Mouse (Mus musculus) mouse trophoblast stem cell (cell line): ENCODE data around the gene Gm13283.
"Not testable (repeated sequence)": the region's sequence is repeated elsewhere in the genome, so short reads cannot be mapped to it uniquely, and the experiment has no call there.

Source experiments
- in situ Hi-C, 2 experiments: fragments of 300-500 bp; cut with MseI, MboI; formaldehyde crosslinking; loops; 2 replicates in 1 of 2; 3 replicates in 1 of 2; pipeline ENCODE4 v1.15.1; 2025

Gene Gm13283

DNA sequence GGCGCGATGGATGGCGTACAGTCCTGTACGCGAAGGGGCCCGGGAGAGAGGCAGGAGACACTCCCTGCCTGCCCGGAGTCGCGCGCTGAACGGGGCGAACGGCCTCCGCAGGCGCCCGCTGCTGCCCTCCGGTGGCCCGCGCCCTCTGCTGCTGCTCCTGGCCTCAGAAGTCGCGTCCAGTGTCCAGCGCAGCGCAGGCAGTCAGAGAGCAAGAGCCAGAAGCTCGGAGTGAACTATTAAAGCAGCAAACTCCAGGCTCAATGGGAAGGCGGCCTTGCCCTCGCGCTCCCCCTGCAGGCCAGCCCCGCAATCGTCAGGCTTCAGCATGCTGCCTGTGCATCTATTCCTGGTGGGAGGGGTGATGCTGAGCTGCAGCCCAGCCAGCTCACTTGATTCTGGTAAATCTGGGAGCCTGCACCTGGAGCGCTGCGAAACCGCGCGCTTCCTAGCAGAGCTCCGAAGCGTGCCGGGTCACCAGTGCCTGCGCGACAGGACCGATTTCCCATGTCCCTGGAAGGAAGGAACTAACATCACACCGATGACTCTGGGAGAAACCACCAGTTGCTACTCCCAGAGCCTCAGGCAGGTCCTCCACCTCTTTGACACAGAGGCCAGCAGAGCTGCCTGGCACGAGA lies 3.6 kb downstream of the Gm13283 start:
- in situ Hi-C loops: not testable (repeated sequence)

DNA sequence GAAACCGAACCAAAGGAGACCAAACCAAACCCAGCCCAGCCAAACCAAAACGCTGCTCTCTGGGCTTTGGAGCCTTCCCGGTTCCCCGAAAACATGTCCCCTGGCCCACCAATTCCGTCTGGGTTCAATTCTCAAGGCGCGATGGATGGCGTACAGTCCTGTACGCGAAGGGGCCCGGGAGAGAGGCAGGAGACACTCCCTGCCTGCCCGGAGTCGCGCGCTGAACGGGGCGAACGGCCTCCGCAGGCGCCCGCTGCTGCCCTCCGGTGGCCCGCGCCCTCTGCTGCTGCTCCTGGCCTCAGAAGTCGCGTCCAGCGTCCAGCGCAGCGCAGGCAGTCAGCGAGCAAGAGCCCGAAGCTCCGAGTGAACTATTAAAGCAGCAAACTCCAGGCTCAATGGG lies 13.6 kb downstream of the Gm13283 start, which contains the start of gene Gm13290:
TSS of gene Gm13290 (plus strand) at position 301 of the 400 bp plus-strand sequence.
- in situ Hi-C loops: not testable (repeated sequence)

DNA sequence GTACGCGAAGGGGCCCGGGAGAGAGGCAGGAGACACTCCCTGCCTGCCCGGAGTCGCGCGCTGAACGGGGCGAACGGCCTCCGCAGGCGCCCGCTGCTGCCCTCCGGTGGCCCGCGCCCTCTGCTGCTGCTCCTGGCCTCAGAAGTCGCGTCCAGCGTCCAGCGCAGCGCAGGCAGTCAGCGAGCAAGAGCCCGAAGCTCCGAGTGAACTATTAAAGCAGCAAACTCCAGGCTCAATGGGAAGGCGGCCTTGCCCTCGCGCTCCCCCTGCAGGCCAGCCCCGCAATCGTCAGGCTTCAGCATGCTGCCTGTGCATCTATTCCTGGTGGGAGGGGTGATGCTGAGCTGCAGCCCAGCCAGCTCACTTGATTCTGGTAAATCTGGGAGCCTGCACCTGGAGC lies 16.7 kb downstream of the Gm13283 start, which contains the start of gene Gm13289:
TSS of gene Gm13289 (plus strand) at position 301 of the 400 bp plus-strand sequence.
- in situ Hi-C loops: not testable (repeated sequence)

DNA sequence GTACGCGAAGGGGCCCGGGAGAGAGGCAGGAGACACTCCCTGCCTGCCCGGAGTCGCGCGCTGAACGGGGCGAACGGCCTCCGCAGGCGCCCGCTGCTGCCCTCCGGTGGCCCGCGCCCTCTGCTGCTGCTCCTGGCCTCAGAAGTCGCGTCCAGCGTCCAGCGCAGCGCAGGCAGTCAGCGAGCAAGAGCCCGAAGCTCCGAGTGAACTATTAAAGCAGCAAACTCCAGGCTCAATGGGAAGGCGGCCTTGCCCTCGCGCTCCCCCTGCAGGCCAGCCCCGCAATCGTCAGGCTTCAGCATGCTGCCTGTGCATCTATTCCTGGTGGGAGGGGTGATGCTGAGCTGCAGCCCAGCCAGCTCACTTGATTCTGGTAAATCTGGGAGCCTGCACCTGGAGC lies 19.6 kb downstream of the Gm13283 start, which contains the start of gene Gm13272:
TSS of gene Gm13272 (plus strand) at position 301 of the 400 bp plus-strand sequence.
- in situ Hi-C loops: not testable (repeated sequence)

DNA sequence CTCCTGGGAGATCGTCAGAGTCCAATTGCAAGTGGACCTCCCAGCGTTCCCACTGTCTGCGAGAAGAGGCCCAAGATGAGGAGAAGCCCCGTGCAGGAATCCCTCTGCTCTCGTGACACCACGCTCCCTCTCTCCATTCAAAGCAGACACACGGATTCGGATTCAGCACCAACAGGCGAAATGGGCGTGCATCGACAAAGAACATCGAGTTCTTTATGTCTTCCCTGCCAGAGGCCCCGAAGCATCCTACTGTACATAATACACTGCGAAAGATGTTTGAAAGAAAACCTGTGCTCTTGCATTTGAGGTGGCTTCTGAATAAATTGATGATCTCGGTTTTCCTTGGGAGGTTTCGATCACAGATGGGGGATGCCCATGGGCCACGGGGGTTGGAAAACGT lies 20.4 kb downstream of the Gm13283 start:
- in situ Hi-C loops: not testable (repeated sequence)

DNA sequence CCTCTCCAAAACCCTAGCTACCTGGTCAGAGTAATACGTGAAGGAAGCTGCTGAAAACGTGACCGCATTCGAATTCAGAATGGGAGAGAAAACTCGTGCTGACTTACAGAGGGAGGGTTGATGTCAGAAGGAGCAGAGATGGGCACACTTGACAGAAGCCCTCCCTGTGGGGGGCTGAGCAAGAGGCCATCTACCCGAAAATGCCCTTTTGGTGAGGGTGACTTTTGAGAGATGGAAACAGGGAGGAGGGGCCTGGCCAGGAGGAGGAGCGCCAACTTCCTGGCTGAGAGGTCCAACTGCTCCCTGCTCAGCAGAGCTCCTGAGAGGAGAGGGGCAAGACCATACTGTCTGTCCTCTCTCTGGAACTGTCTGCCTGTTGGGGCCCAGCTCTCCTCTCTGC lies 21.9 kb downstream of the Gm13283 start, which contains the start of gene Ifnz:
TSS of gene Ifnz (plus strand) at position 301 of the 400 bp plus-strand sequence.
- in situ Hi-C loops: not testable (repeated sequence)

DNA sequence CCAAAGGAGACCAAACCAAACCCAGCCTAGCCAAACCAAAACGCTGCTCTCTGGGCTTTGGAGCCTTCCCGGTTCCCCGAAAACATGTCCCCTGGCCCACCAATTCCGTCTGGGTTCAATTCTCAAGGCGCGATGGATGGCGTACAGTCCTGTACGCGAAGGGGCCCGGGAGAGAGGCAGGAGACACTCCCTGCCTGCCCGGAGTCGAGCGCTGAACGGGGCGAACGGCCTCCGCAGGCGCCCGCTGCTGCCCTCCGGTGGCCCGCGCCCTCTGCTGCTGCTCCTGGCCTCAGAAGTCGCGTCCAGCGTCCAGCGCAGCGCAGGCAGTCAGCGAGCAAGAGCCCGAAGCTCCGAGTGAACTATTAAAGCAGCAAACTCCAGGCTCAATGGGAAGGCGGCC lies 22.4 kb downstream of the Gm13283 start:
- in situ Hi-C loops: not testable (repeated sequence)

DNA sequence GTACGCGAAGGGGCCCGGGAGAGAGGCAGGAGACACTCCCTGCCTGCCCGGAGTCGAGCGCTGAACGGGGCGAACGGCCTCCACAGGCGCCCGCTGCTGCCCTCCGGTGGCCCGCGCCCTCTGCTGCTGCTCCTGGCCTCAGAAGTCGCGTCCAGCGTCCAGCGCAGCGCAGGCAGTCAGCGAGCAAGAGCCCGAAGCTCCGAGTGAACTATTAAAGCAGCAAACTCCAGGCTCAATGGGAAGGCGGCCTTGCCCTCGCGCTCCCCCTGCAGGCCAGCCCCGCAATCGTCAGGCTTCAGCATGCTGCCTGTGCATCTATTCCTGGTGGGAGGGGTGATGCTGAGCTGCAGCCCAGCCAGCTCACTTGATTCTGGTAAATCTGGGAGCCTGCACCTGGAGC lies 25.5 kb downstream of the Gm13283 start, which contains the start of gene Gm13276:
TSS of gene Gm13276 (plus strand) at position 301 of the 400 bp plus-strand sequence.
- in situ Hi-C loops: not testable (repeated sequence)

DNA sequence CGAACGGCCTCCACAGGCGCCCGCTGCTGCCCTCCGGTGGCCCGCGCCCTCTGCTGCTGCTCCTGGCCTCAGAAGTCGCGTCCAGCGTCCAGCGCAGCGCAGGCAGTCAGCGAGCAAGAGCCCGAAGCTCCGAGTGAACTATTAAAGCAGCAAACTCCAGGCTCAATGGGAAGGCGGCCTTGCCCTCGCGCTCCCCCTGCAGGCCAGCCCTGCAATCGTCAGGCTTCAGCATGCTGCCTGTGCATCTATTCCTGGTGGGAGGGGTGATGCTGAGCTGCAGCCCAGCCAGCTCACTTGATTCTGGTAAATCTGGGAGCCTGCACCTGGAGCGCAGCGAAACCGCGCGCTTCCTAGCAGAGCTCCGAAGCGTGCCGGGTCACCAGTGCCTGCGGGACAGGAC lies 28.5 kb downstream of the Gm13283 start, which contains the start of gene Gm13277:
TSS of gene Gm13277 (plus strand) at position 231 of the 400 bp plus-strand sequence.
- in situ Hi-C loops: not testable (repeated sequence)

DNA sequence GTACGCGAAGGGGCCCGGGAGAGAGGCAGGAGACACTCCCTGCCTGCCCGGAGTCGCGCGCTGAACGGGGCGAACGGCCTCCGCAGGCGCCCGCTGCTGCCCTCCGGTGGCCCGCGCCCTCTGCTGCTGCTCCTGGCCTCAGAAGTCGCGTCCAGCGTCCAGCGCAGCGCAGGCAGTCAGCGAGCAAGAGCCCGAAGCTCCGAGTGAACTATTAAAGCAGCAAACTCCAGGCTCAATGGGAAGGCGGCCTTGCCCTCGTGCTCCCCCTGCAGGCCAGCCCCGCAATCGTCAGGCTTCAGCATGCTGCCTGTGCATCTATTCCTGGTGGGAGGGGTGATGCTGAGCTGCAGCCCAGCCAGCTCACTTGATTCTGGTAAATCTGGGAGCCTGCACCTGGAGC lies 31.3 kb downstream of the Gm13283 start, which contains the start of gene Gm13278:
TSS of gene Gm13278 (plus strand) at position 301 of the 400 bp plus-strand sequence.
- in situ Hi-C loops: not testable (repeated sequence)

DNA sequence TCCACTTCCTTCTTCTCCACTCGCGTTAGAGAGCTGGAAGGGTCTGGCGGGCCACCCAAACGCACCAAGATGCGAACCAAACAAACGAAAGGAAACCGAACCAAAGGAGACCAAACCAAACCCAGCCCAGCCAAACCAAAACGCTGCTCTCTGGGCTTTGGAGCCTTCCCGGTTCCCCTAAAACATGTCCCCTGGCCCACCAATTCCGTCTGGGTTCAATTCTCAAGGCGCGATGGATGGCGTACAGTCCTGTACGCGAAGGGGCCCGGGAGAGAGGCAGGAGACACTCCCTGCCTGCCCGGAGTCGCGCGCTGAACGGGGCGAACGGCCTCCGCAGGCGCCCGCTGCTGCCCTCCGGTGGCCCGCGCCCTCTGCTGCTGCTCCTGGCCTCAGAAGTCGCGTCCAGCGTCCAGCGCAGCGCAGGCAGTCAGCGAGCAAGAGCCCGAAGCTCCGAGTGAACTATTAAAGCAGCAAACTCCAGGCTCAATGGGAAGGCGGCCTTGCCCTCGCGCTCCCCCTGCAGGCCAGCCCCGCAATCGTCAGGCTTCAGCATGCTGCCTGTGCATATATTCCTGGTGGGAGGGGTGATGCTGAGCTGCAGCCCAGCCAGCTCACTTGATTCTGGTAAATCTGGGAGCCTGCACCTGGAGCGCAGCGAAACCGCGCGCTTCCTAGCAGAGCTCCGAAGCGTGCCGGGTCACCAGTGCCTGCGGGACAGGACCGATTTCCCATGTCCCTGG lies 34.2 kb downstream of the Gm13283 start, which contains the start of gene Gm13275:
TSS of gene Gm13275 (plus strand) at position 552 of the 740 bp plus-strand sequence.
- in situ Hi-C loops: not testable (repeated sequence)

DNA sequence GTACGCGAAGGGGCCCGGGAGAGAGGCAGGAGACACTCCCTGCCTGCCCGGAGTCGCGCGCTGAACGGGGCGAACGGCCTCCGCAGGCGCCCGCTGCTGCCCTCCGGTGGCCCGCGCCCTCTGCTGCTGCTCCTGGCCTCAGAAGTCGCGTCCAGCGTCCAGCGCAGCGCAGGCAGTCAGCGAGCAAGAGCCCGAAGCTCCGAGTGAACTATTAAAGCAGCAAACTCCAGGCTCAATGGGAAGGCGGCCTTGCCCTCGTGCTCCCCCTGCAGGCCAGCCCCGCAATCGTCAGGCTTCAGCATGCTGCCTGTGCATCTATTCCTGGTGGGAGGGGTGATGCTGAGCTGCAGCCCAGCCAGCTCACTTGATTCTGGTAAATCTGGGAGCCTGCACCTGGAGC lies 37.2 kb downstream of the Gm13283 start, which contains the start of gene Gm13279:
TSS of gene Gm13279 (plus strand) at position 301 of the 400 bp plus-strand sequence.
- in situ Hi-C loops: not testable (repeated sequence)

DNA sequence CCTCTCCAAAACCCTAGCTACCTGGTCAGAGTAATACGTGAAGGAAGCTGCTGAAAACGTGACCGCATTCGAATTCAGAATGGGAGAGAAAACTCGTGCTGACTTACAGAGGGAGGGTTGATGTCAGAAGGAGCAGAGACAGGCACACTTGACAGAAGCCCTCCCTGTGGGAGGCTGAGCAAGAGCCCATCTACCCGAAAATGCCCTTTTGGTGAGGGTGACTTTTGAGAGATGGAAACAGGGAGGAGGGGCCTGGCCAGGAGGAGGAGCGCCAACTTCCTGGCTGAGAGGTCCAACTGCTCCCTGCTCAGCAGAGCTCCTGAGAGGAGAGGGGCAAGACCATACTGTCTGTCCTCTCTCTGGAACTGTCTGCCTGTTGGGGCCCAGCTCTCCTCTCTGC lies 39.4 kb downstream of the Gm13283 start, which contains the start of gene Gm13285:
TSS of gene Gm13285 (plus strand) at position 301 of the 400 bp plus-strand sequence.
- in situ Hi-C loops: not testable (repeated sequence)

DNA sequence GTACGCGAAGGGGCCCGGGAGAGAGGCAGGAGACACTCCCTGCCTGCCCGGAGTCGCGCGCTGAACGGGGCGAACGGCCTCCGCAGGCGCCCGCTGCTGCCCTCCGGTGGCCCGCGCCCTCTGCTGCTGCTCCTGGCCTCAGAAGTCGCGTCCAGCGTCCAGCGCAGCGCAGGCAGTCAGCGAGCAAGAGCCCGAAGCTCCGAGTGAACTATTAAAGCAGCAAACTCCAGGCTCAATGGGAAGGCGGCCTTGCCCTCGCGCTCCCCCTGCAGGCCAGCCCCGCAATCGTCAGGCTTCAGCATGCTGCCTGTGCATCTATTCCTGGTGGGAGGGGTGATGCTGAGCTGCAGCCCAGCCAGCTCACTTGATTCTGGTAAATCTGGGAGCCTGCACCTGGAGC lies 43.0 kb downstream of the Gm13283 start, which contains the start of gene Gm13287:
TSS of gene Gm13287 (plus strand) at position 301 of the 400 bp plus-strand sequence.
- in situ Hi-C loops: not testable (repeated sequence)

DNA sequence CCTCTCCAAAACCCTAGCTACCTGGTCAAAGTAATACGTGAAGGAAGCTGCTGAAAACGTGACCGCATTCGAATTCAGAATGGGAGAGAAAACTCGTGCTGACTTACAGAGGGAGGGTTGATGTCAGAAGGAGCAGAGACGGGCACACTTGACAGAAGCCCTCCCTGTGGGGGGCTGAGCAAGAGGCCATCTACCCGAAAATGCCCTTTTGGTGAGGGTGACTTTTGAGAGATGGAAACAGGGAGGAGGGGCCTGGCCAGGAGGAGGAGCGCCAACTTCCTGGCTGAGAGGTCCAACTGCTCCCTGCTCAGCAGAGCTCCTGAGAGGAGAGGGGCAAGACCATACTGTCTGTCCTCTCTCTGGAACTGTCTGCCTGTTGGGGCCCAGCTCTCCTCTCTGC lies 45.3 kb downstream of the Gm13283 start, which contains the start of gene Gm13288:
TSS of gene Gm13288 (plus strand) at position 301 of the 400 bp plus-strand sequence.
- in situ Hi-C loops: not testable (repeated sequence)

DNA sequence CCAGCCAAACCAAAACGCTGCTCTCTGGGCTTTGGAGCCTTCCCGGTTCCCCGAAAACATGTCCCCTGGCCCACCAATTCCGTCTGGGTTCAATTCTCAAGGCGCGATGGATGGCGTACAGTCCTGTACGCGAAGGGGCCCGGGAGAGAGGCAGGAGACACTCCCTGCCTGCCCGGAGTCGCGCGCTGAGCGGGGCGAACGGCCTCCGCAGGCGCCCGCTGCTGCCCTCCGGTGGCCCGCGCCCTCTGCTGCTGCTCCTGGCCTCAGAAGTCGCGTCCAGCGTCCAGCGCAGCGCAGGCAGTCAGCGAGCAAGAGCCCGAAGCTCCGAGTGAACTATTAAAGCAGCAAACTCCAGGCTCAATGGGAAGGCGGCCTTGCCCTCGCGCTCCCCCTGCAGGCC lies 45.8 kb downstream of the Gm13283 start:
- in situ Hi-C loops: not testable (repeated sequence)
